Mouse (Mus musculus): ENCODE measurements around the gene Arhgef18. TPM values are rescaled to one million over a fixed set of nuclear protein-coding genes. Genes with fewer than 3 reads are reported as not detected.
A peak's percentile ranks its signal among the peaks of the same experiment; 100 is the strongest.

Arhgef18 gene
- total and polyA plus RNA-seq, 2 experiments from 2014 or later: 5.5 to 45.6 TPM

GRCm38 (mm10) chr8:3436492-3436891 lies 43.7 kb downstream of the Arhgef18 start:
- TF ChIP-seq CTCF (IDR thresholded peaks at IDR 0.05; ENCODE audit: low read depth): no peak

GRCm38 (mm10) chr8:3439510-3439909 lies 46.7 kb downstream of the Arhgef18 start:
- Histone ChIP-seq H3K4me2 (ENCODE audit: low read depth, low read length) (no peak overlapping the region), H3K36me3 (ENCODE audit: insufficient read depth, low read length) (peaks cover 55% of the 10 kb centered on the region), H3K27me3 (ENCODE audit: insufficient read depth, low read length) (no peaks in the 10 kb centered on the region), H3K27ac (no peak overlapping the region), H3K9ac (replicated peaks; ENCODE audit: low read length) (no peak overlapping the region), H3K9me3 (ENCODE audit: low read length) (no peaks in the 10 kb centered on the region), H3K4me3 (ENCODE audit: low read length) (no peak overlapping the region), H3K4me1 (ENCODE audit: insufficient read depth, low read length) (no peaks in the 10 kb centered on the region)
- ATAC-seq (no peak), DNase-seq (ENCODE audit: low spot score) (no peak)
- TF ChIP-seq CTCF (IDR thresholded peaks at IDR 0.05; ENCODE audit: low read depth): peak; percentile 50
- 76% methylated on average over 12 of the region's 12 CpGs for WGBS

More at GRCm38 (mm10) chr8:3436492-3436891, 43.7 kb downstream of the Arhgef18 start:
- Histone ChIP-seq H3K4me3 (ENCODE audit: low read length) (no peak overlapping the region), H3K9ac (replicated peaks; ENCODE audit: low read length) (no peak overlapping the region), H3K27ac (no peak overlapping the region), H3K36me3 (ENCODE audit: insufficient read depth, low read length) (peaks cover 60% of the 10 kb centered on the region), H3K9me3 (ENCODE audit: low read length) (no peaks in the 10 kb centered on the region), H3K4me2 (ENCODE audit: low read depth, low read length) (no peak overlapping the region), H3K27me3 (ENCODE audit: insufficient read depth, low read length) (no peaks in the 10 kb centered on the region), H3K4me1 (ENCODE audit: insufficient read depth, low read length) (no peaks in the 10 kb centered on the region)
- ATAC-seq: no peak
- DNase-seq (ENCODE audit: low spot score): no peak
- 84% methylated on average over 6 of the region's 6 CpGs for WGBS

- Histone ChIP-seq H3K4me3 (ENCODE audit: low read length) (no peak overlapping the region), H3K4me1 (ENCODE audit: insufficient read depth, low read length) (no peaks in the 10 kb centered on the region), H3K27ac (no peak overlapping the region), H3K36me3 (ENCODE audit: insufficient read depth, low read length) (peaks cover 69% of the 10 kb centered on the region), H3K9ac (replicated peaks; ENCODE audit: low read length) (no peak overlapping the region), H3K27me3 (ENCODE audit: insufficient read depth, low read length) (no peaks in the 10 kb centered on the region), H3K9me3 (ENCODE audit: low read length) (no peaks in the 10 kb centered on the region), H3K4me2 (ENCODE audit: low read depth, low read length) (no peak overlapping the region)
- TF ChIP-seq CTCF (IDR thresholded peaks at IDR 0.05; ENCODE audit: low read depth): no peak
- ATAC-seq (no peak), DNase-seq (ENCODE audit: low spot score) (no peak)
- 86% methylated on average over 2 of the region's 2 CpGs for WGBS
These were observed 56.4 kb downstream of the Arhgef18 start for GRCm38 (mm10) chr8:3449226-3449625.

GRCm38 (mm10) chr8:3450670-3451069 lies 57.9 kb downstream of the Arhgef18 start:
- no peaks in the 10 kb centered on the region for H3K9me3 ChIP-seq (ENCODE audit: low read length)
- 27% methylated on average over 5 of the region's 5 CpGs for WGBS
- H3K36me3 ChIP-seq (ENCODE audit: insufficient read depth, low read length): peaks cover 72% of the 10 kb centered on the region
- ATAC-seq: peak; percentile 57
- no peaks in the 10 kb centered on the region for H3K4me1 ChIP-seq (ENCODE audit: insufficient read depth, low read length)
- H3K27ac ChIP-seq: no peak overlapping the region
- no peak overlapping the region for H3K4me2 ChIP-seq (ENCODE audit: low read depth, low read length)
- no peak overlapping the region for H3K9ac ChIP-seq (replicated peaks; ENCODE audit: low read length)
- DNase-seq (ENCODE audit: low spot score): peak; percentile 80
- H3K4me3 ChIP-seq (ENCODE audit: low read length): no peak overlapping the region
- no peaks in the 10 kb centered on the region for H3K27me3 ChIP-seq (ENCODE audit: insufficient read depth, low read length)
- TF ChIP-seq CTCF (IDR thresholded peaks at IDR 0.05; ENCODE audit: low read depth): peak; percentile 96

GRCm38 (mm10) chr8:3451992-3452391 lies 59.2 kb downstream of the Arhgef18 start:
- no peaks in the 10 kb centered on the region for H3K9me3 ChIP-seq (ENCODE audit: low read length)
- no peak overlapping the region for H3K4me2 ChIP-seq (ENCODE audit: low read depth, low read length)
- DNase-seq (ENCODE audit: low spot score) (no peak), ATAC-seq (no peak)
- no peak overlapping the region for H3K27ac ChIP-seq
- TF ChIP-seq CTCF (IDR thresholded peaks at IDR 0.05; ENCODE audit: low read depth): no peak
- no peaks in the 10 kb centered on the region for H3K27me3 ChIP-seq (ENCODE audit: insufficient read depth, low read length)
- no peak overlapping the region for H3K4me3 ChIP-seq (ENCODE audit: low read length)
- H3K4me1 ChIP-seq (ENCODE audit: insufficient read depth, low read length): no peaks in the 10 kb centered on the region
- H3K9ac ChIP-seq (replicated peaks; ENCODE audit: low read length): no peak overlapping the region
- 96% methylated on average over 25 of the region's 25 CpGs for WGBS
- H3K36me3 ChIP-seq (ENCODE audit: insufficient read depth, low read length): peaks cover 67% of the 10 kb centered on the region

- Histone ChIP-seq H3K4me3 (ENCODE audit: low read length) (no peak overlapping the region), H3K4me1 (ENCODE audit: insufficient read depth, low read length) (peaks cover 4% of the 10 kb centered on the region; the same call in 1 of the 2 replicates), H3K27ac (no peak overlapping the region), H3K9me3 (ENCODE audit: low read length) (no peaks in the 10 kb centered on the region), H3K36me3 (ENCODE audit: insufficient read depth, low read length) (no peaks in the 10 kb centered on the region; the same call in 1 of the 2 replicates), H3K4me2 (ENCODE audit: low read depth, low read length) (no peak overlapping the region), H3K27me3 (ENCODE audit: insufficient read depth, low read length) (no peaks in the 10 kb centered on the region), H3K9ac (replicated peaks; ENCODE audit: low read length) (no peak overlapping the region)
- DNase-seq (ENCODE audit: low spot score) (no peak), ATAC-seq (no peak)
- TF ChIP-seq CTCF (IDR thresholded peaks at IDR 0.05; ENCODE audit: low read depth): no peak
- WGBS: 92% methylated on average over 2 of the region's 2 CpGs
These were observed 70.4 kb downstream of the Arhgef18 start for GRCm38 (mm10) chr8:3463248-3463647.

- Histone ChIP-seq H3K4me2 (ENCODE audit: low read depth, low read length) (no peak overlapping the region), H3K27me3 (ENCODE audit: insufficient read depth, low read length) (no peaks in the 10 kb centered on the region), H3K9me3 (ENCODE audit: low read length) (no peaks in the 10 kb centered on the region), H3K9ac (replicated peaks; ENCODE audit: low read length) (no peak overlapping the region), H3K4me3 (ENCODE audit: low read length) (no peak overlapping the region), H3K27ac (no peak overlapping the region), H3K36me3 (ENCODE audit: insufficient read depth, low read length) (no peaks in the 10 kb centered on the region), H3K4me1 (ENCODE audit: insufficient read depth, low read length) (peaks cover 4% of the 10 kb centered on the region; the same call in 1 of the 2 replicates)
- DNase-seq (ENCODE audit: low spot score) (peak; percentile 68), ATAC-seq (no peak)
- 58% methylated on average over 5 of the region's 5 CpGs for WGBS
- TF ChIP-seq CTCF (IDR thresholded peaks at IDR 0.05; ENCODE audit: low read depth): peak; percentile 63
These were observed 71.5 kb downstream of the Arhgef18 start for GRCm38 (mm10) chr8:3464309-3464708.

Data from hindbrain, postnatal 0 days (tissue).